Mouse (Mus musculus): Measurements from ENCODE around the gene Rimbp2.

The Rimbp2 gene

GRCm38 (mm10) chr5:128935359-128935899 lies 17.9 kb downstream of the Rimbp2 start:
- DNase-seq (ENCODE audit: low read depth, low spot score): no peak

GRCm38 (mm10) chr5:128932776-128933175 lies 20.5 kb downstream of the Rimbp2 start:
- no peak for DNase-seq (ENCODE audit: low read depth, low spot score)

- DNase-seq (ENCODE audit: low read depth, low spot score): no peak
Observed at GRCm38 (mm10) chr5:128925073-128925472, 28.2 kb downstream of the Rimbp2 start.

GRCm38 (mm10) chr5:128920112-128920511 lies 33.2 kb downstream of the Rimbp2 start:
- no peak for DNase-seq (ENCODE audit: low read depth, low spot score)

- DNase-seq (ENCODE audit: low read depth, low spot score): no peak
Observed at GRCm38 (mm10) chr5:128917116-128917959, 35.9 kb downstream of the Rimbp2 start.

- DNase-seq (ENCODE audit: low read depth, low spot score): no peak
Observed at GRCm38 (mm10) chr5:128913820-128914219, 39.5 kb downstream of the Rimbp2 start.

- no peak for DNase-seq (ENCODE audit: low read depth, low spot score)
Observed at GRCm38 (mm10) chr5:128912374-128912773, 40.9 kb downstream of the Rimbp2 start.

GRCm38 (mm10) chr5:128911593-128911992 lies 41.7 kb downstream of the Rimbp2 start:
- DNase-seq (ENCODE audit: low read depth, low spot score): no peak

GRCm38 (mm10) chr5:128904113-128904512 lies 49.2 kb downstream of the Rimbp2 start:
- no peak for DNase-seq (ENCODE audit: low read depth, low spot score)

GRCm38 (mm10) chr5:128903120-128903519 lies 50.2 kb downstream of the Rimbp2 start:
- DNase-seq (ENCODE audit: low read depth, low spot score): no peak

- no peak for DNase-seq (ENCODE audit: low read depth, low spot score)
Observed at GRCm38 (mm10) chr5:128899971-128900370, 53.3 kb downstream of the Rimbp2 start.

GRCm38 (mm10) chr5:128894921-128895320 lies 58.4 kb downstream of the Rimbp2 start:
- no peak for DNase-seq (ENCODE audit: low read depth, low spot score)

GRCm38 (mm10) chr5:128887546-128887945 lies 65.7 kb downstream of the Rimbp2 start:
- DNase-seq (ENCODE audit: low read depth, low spot score): no peak

GRCm38 (mm10) chr5:128884320-128884719 lies 69.0 kb downstream of the Rimbp2 start:
- no peak for DNase-seq (ENCODE audit: low read depth, low spot score)

GRCm38 (mm10) chr5:128879092-128879491 lies 74.2 kb downstream of the Rimbp2 start:
- no peak for DNase-seq (ENCODE audit: low read depth, low spot score)

- DNase-seq (ENCODE audit: low read depth, low spot score): no peak
Observed at GRCm38 (mm10) chr5:128877425-128878035, 75.8 kb downstream of the Rimbp2 start.

GRCm38 (mm10) chr5:128871706-128872105 lies 81.6 kb downstream of the Rimbp2 start:
- no peak for DNase-seq (ENCODE audit: low read depth, low spot score)

GRCm38 (mm10) chr5:128866811-128867210 lies 86.5 kb downstream of the Rimbp2 start:
- DNase-seq (ENCODE audit: low read depth, low spot score): no peak

- DNase-seq (ENCODE audit: low read depth, low spot score): no peak
Observed at GRCm38 (mm10) chr5:128866291-128866690, 87.0 kb downstream of the Rimbp2 start.

- no peak for DNase-seq (ENCODE audit: low read depth, low spot score)
Observed at GRCm38 (mm10) chr5:128863497-128863896, 89.8 kb downstream of the Rimbp2 start.

- no peak for DNase-seq (ENCODE audit: low read depth, low spot score)
Observed at GRCm38 (mm10) chr5:128860907-128861306, 92.4 kb downstream of the Rimbp2 start.

GRCm38 (mm10) chr5:128852791-128853190 lies 100.5 kb downstream of the Rimbp2 start:
- DNase-seq (ENCODE audit: low read depth, low spot score): no peak

- no peak for DNase-seq (ENCODE audit: low read depth, low spot score)
Observed at GRCm38 (mm10) chr5:128847806-128848205, 105.5 kb downstream of the Rimbp2 start.
